Mouse (Mus musculus) limb, embryonic 13.5 days (tissue): ENCODE results near the gene Vav3. TPM values are rescaled to one million over a fixed set of nuclear protein-coding genes. Genes with fewer than 3 reads are reported as not detected.

Source experiments
- ATAC-seq: fragments of 200-750 bp; cut with Nextera tagmentation; 2 replicates; pipeline ENCODE4 v1.8.0; 2017; ENCODE audit warnings: low read depth, moderate number of reproducible peaks, moderate TSS enrichment; ENCODE audit not compliant: low FRiP score
- H3K27ac ChIP-seq: fragments of 300-500 bp; sonication (generic); 2 replicates; pipeline ENCODE4 v1.5.1; 2015; ENCODE audit warnings: inconsistent platforms, mild to moderate bottlenecking, moderate library complexity
- H3K27me3 ChIP-seq: fragments of 300-500 bp; sonication (generic); 2 replicates; pipeline ENCODE4 v1.6.1; 2015; ENCODE audit warnings: mild to moderate bottlenecking, inconsistent platforms
- H3K36me3 ChIP-seq: fragments of 300-500 bp; sonication (generic); 2 replicates; pipeline ENCODE4 v1.6.1; 2015; ENCODE audit warnings: inconsistent platforms, mild to moderate bottlenecking, moderate library complexity
- H3K4me1 ChIP-seq: fragments of 300-500 bp; sonication (generic); 2 replicates; pipeline ENCODE4 v1.6.1; 2015; ENCODE audit warnings: inconsistent platforms
- H3K4me2 ChIP-seq: fragments of 300-500 bp; sonication (generic); replicated peaks from 2 replicates; pipeline ENCODE4 v1.6.1; 2015; ENCODE audit warnings: inconsistent platforms, mild to moderate bottlenecking, moderate library complexity
- H3K4me3 ChIP-seq: fragments of 300-500 bp; sonication (generic); 2 replicates; pipeline ENCODE4 v1.5.1; 2015; ENCODE audit warnings: moderate library complexity, mild to moderate bottlenecking, inconsistent platforms
- H3K9ac ChIP-seq: fragments of 300-500 bp; sonication (generic); 2 replicates; pipeline ENCODE4 v1.6.1; 2015; ENCODE audit warnings: mild to moderate bottlenecking, inconsistent platforms
- H3K9me3 ChIP-seq: fragments of 300-500 bp; sonication (generic); 2 replicates; pipeline ENCODE4 v1.6.1; 2016; ENCODE audit warnings: inconsistent platforms
- WGBS: fragments of 180-500 bp; shearing (Covaris S2); methylation state at CpG from one replicate; pipeline ENCODE4 v1.1.7; 2015; 5-methylcytosine and 5-hydroxymethylcytosine counted together
- polyA plus RNA-seq: library from polyadenylated mRNA; unstranded; fragments of >200 nt; fragmentation: Nextera tagmentation; extraction: Ambion mirVana; gene quantifications from 2 replicates; pipeline ENCODE4 v1.2.1, GENCODE M21; 2015

The Vav3 gene
- polyA plus RNA-seq, 1 experiment from 2014 or later: 11.6 TPM

DNA sequence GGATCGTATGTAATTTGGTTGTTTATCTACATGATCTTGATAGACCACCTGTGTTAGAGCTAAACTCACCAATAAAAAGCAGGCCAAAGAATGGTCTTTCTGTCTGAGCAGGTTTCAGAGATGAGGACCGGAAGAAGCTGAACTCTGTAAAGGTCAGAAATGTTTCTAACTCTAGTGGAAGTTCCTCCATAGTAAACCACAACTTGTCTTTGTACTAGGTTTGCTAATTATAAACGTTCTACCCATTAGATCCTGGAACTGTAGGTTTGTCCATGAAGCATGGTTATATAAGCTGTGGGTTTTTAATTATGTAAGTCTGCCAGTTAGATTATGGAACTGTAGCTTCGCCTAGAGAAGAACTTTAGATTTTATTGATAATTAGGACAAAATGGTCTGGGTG is 20.3 kb downstream of the Vav3 start:
- no peak overlapping the region for H3K27ac ChIP-seq
- no peaks in the 10 kb centered on the region for H3K27me3 ChIP-seq
- H3K4me3 ChIP-seq: no peak overlapping the region
- 60% methylated on average over 4 of the region's 4 CpGs for WGBS
- no peaks in the 10 kb centered on the region for H3K9me3 ChIP-seq
- peaks cover 10% of the 10 kb centered on the region for H3K4me1 ChIP-seq
- H3K9ac ChIP-seq: no peak overlapping the region
- ATAC-seq: no peak
- H3K4me2 ChIP-seq: no peak overlapping the region
- no peaks in the 10 kb centered on the region for H3K36me3 ChIP-seq

DNA sequence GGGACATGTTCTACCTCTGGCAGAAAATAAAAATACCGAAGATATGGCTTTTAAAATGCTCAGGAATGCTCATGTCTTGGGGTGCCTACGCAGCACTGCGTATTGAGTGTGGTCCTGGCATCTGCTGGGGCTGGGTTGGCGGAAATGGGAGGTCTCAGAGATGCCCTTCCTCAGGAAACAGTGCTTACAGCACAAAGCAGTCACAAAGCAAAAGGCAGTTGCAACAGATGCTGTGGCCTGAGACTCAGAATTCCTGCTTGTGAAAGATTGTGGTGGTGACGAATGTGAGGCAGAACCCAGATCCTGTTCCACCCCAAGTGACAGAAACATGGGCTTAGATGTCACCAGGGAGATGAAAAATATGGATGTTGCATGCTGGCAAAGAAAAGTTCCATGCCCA is 21.4 kb downstream of the Vav3 start:
- no peak overlapping the region for H3K27ac ChIP-seq

DNA sequence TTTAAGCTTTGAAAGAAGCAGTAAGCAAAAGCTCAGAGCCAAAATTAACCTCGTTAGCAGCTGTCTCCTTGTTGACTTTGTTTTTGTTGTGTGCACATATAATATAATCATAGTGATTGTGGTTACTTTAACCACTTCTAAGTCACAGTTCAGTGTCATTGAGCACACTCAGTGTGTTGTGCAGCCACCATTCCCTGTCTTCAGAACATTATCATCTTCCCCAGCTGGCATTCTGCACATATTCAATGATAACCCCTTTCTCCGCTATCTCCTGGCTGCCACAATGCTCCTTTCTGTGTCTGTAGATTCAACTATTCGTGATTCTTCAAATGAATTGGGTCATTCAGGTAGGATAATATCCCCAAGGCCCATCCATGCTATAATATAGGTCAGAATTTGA is 21.9 kb downstream of the Vav3 start:
- WGBS: 83% methylated on average over 3 of the region's 3 CpGs
- Histone ChIP-seq H3K4me2 (no peak overlapping the region), H3K36me3 (no peaks in the 10 kb centered on the region), H3K4me3 (no peak overlapping the region), H3K4me1 (peaks cover 19% of the 10 kb centered on the region), H3K9me3 (no peaks in the 10 kb centered on the region), H3K9ac (no peak overlapping the region), H3K27ac (no peak overlapping the region), H3K27me3 (no peaks in the 10 kb centered on the region)
- ATAC-seq: no peak

More for the DNA sequence above, 21.4 kb downstream of the Vav3 start:
- Histone ChIP-seq H3K9me3 (no peaks in the 10 kb centered on the region), H3K9ac (no peak overlapping the region), H3K4me1 (peaks cover 19% of the 10 kb centered on the region), H3K4me2 (no peak overlapping the region), H3K36me3 (no peaks in the 10 kb centered on the region), H3K4me3 (no peak overlapping the region), H3K27me3 (no peaks in the 10 kb centered on the region)
- WGBS: 79% methylated on average over 5 of the region's 5 CpGs
- ATAC-seq: no peak

GRCm38 (mm10) chr3:109363522-109363921 is 23.1 kb downstream of the Vav3 start:
- 71% methylated on average over 5 of the region's 5 CpGs for WGBS
- no peak for ATAC-seq

DNA sequence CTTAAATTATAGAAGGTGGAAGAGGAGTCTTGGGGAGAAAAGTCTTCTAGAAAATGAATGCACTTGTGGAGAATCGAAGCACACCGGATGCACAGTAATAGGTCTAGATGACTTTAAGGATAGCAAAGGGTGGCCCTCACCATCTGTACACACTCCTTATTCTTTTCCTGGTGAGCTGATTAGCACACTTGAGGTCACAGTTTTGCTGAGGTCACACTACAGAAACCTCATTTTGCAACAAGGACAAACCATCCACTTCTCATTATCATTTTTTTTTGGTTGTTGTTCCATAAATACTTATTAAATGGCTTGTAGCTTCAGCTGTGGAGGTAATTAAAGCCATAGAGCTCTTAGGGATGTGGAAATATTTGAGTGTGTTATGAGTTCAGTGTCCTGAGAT is 25.4 kb downstream of the Vav3 start:
- ATAC-seq: no peak
- H3K27ac ChIP-seq: no peak overlapping the region
- no peak overlapping the region for H3K4me3 ChIP-seq
- 90% methylated on average over 2 of the region's 2 CpGs for WGBS
- no peaks in the 10 kb centered on the region for H3K27me3 ChIP-seq
- H3K4me1 ChIP-seq: peaks cover 25% of the 10 kb centered on the region
- no peaks in the 10 kb centered on the region for H3K9me3 ChIP-seq
- no peaks in the 10 kb centered on the region for H3K36me3 ChIP-seq
- no peak overlapping the region for H3K4me2 ChIP-seq
- no peak overlapping the region for H3K9ac ChIP-seq

More at GRCm38 (mm10) chr3:109363522-109363921, 23.1 kb downstream of the Vav3 start:
- Histone ChIP-seq H3K27ac (no peak overlapping the region), H3K27me3 (no peaks in the 10 kb centered on the region), H3K9me3 (no peaks in the 10 kb centered on the region), H3K4me2 (no peak overlapping the region), H3K4me3 (no peak overlapping the region), H3K4me1 (peaks cover 21% of the 10 kb centered on the region), H3K9ac (no peak overlapping the region), H3K36me3 (no peaks in the 10 kb centered on the region)

DNA sequence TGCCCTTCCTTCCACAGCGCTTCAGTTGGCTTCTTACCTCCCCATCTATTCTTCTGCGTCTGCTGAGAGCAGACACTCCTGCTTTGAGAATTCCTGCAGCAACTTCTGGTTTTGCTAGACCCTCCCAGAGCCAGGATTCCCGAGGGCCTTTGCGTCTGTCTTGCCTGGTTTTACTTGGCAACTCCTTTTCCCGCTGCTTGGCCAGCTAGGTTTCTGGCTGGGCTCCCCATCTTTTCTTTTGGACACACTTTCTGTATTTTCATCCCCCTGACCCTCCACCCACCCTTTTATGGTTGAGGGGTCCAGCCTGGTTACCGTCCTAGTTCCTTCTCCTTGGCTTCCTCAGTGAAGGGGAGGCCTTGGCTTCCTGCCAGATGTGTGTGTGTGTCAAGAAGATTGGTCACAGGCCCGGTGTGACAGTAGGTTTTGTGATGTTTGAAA is 26.0 kb downstream of the Vav3 start:
- no peak overlapping the region for H3K27ac ChIP-seq
- H3K36me3 ChIP-seq: no peaks in the 10 kb centered on the region
- no peak for ATAC-seq
- no peaks in the 10 kb centered on the region for H3K9me3 ChIP-seq
- H3K27me3 ChIP-seq: no peaks in the 10 kb centered on the region
- H3K4me1 ChIP-seq: peaks cover 25% of the 10 kb centered on the region
- 56% methylated on average over 7 of the region's 7 CpGs for WGBS
- no peak overlapping the region for H3K9ac ChIP-seq
- H3K4me2 ChIP-seq: no peak overlapping the region
- H3K4me3 ChIP-seq: no peak overlapping the region

GRCm38 (mm10) chr3:109368383-109369289 is 28.2 kb downstream of the Vav3 start:
- whole genome bisulfite sequencing: 72% methylated on average over 9 of the region's 9 CpGs
- no peak overlapping the region for H3K4me2 ChIP-seq
- H3K4me3 ChIP-seq: no peak overlapping the region
- no peak overlapping the region; the same call in 1 of the 2 replicates for H3K27ac ChIP-seq
- ATAC-seq: no peak
- no peaks in the 10 kb centered on the region for H3K9me3 ChIP-seq
- H3K4me1 ChIP-seq: peaks cover 22% of the 10 kb centered on the region
- H3K36me3 ChIP-seq: no peaks in the 10 kb centered on the region
- H3K9ac ChIP-seq: no peak overlapping the region
- no peaks in the 10 kb centered on the region for H3K27me3 ChIP-seq

- Histone ChIP-seq H3K9ac (no peak overlapping the region), H3K27ac (no peak overlapping the region), H3K27me3 (no peaks in the 10 kb centered on the region), H3K9me3 (no peaks in the 10 kb centered on the region), H3K4me2 (no peak overlapping the region), H3K4me3 (no peak overlapping the region), H3K4me1 (peaks cover 7% of the 10 kb centered on the region), H3K36me3 (no peaks in the 10 kb centered on the region)
- ATAC-seq: no peak
- WGBS: no CpG with 5 or more reads among the region's 1 CpGs
Measured at GRCm38 (mm10) chr3:109371576-109371975, 31.1 kb downstream of the Vav3 start.

- Histone ChIP-seq H3K36me3 (no peaks in the 10 kb centered on the region), H3K4me1 (peaks cover 6% of the 10 kb centered on the region; the same call in 1 of the 2 replicates), H3K27ac (no peak overlapping the region), H3K4me2 (no peak overlapping the region), H3K9ac (no peak overlapping the region), H3K9me3 (no peaks in the 10 kb centered on the region), H3K4me3 (no peak overlapping the region), H3K27me3 (no peaks in the 10 kb centered on the region)
- no peak for ATAC-seq
- 82% methylated on average over 4 of the region's 4 CpGs for WGBS
Measured at GRCm38 (mm10) chr3:109372678-109373077, 32.2 kb downstream of the Vav3 start.

GRCm38 (mm10) chr3:109378278-109378677 is 37.8 kb downstream of the Vav3 start:
- 61% methylated on average over 4 of the region's 4 CpGs for WGBS
- H3K9me3 ChIP-seq: no peaks in the 10 kb centered on the region
- H3K9ac ChIP-seq: no peak overlapping the region
- H3K4me3 ChIP-seq: no peak overlapping the region
- ATAC-seq: no peak
- H3K27ac ChIP-seq: no peak overlapping the region
- no peaks in the 10 kb centered on the region for H3K27me3 ChIP-seq
- no peaks in the 10 kb centered on the region for H3K4me1 ChIP-seq
- H3K36me3 ChIP-seq: no peaks in the 10 kb centered on the region
- no peak overlapping the region for H3K4me2 ChIP-seq

DNA sequence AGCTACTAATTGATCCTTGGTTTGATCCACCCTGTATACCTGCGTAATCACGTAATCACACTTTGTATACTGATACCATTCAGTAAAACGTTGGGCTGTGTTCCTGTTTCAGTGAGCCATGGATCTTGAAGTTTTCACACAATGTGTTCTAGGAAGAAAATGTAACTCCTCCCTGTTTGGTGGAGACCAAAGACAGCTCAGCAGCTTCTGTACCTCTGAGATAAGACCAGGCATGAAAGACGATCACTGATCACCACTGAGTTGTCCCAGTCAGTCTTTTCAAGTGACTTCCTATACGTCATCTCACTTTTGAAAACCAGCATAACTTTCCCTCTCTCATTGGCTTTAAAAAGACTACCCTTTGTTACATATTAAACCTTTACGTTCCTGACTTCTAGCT is 38.2 kb downstream of the Vav3 start:
- Histone ChIP-seq H3K27me3 (no peaks in the 10 kb centered on the region), H3K9me3 (no peaks in the 10 kb centered on the region), H3K36me3 (no peaks in the 10 kb centered on the region), H3K4me2 (no peak overlapping the region), H3K4me1 (no peaks in the 10 kb centered on the region), H3K4me3 (no peak overlapping the region), H3K9ac (no peak overlapping the region), H3K27ac (no peak overlapping the region)
- WGBS: 76% methylated on average over 6 of the region's 6 CpGs
- no peak for ATAC-seq

- Histone ChIP-seq H3K4me2 (no peak overlapping the region), H3K4me1 (no peaks in the 10 kb centered on the region), H3K9me3 (no peaks in the 10 kb centered on the region), H3K27ac (no peak overlapping the region), H3K4me3 (no peak overlapping the region), H3K9ac (no peak overlapping the region), H3K36me3 (no peaks in the 10 kb centered on the region), H3K27me3 (no peaks in the 10 kb centered on the region)
- ATAC-seq: no peak
- 88% methylated on average over 10 of the region's 10 CpGs for WGBS
Measured at GRCm38 (mm10) chr3:109388730-109389129, 48.3 kb downstream of the Vav3 start.
